Mouse (Mus musculus): ENCODE results near the gene Ldhc.
"Not testable (repeated sequence)": the region's sequence is repeated elsewhere in the genome, so short reads cannot be mapped to it uniquely, and the experiment has no call there.

The Ldhc gene

DNA sequence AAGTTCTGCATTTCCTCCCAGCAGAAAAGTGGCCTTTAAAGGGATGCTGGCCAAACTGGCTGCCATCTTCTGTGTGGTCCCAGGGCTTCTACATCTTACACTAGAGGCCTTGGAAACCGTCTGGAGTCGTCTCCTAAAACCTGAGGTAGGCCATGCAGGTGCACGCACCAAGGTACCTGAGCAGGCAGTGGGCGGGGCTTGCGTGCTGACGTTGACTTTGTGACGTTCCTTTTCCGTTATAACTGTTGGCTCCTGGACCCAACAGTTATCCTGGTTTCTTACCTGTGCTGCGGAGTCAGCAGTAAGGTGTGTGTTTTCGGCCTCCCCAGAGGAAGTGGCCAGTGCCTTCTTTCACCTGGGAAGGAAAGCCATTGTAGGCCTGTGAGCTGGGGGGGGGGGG, at the start of gene Ldhc:
Ldhc (plus strand) TSS at position 208 of the 400 bp plus-strand sequence.
- DNase-seq (ENCODE audit: low spot score): no peak

DNA sequence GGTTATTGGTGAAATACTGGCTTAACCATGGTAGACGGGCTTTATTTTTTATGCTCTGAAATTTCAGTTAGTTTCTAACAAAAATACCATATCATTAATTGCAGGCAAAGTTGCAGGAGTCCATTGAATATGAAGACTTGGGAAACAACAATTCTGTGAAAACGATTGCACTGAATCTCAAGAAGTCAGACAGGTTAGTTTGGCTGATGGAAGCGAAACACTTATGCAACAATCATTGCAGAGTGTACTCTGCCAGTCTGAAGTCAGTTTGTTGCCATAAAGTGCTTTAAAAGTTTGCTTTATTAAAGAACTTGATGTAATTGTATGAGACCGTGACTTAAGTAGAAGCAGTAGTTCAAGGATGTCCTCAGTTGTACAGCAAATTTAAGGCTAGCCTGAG, 47.0 kb upstream of the Ldhc start:
- DNase-seq (ENCODE audit: low spot score): no peak

- DNase-seq (ENCODE audit: low spot score): not testable (repeated sequence)
These were observed 39.9 kb upstream of the Ldhc start for GRCm38 (mm10) chr7:46820876-46821632.

GRCm38 (mm10) chr7:46827046-46827802, 33.8 kb upstream of the Ldhc start:
- DNase-seq (ENCODE audit: low spot score): no peak

GRCm38 (mm10) chr7:46827803-46828184, 33.2 kb upstream of the Ldhc start:
- DNase-seq (ENCODE audit: low spot score): no peak

DNA sequence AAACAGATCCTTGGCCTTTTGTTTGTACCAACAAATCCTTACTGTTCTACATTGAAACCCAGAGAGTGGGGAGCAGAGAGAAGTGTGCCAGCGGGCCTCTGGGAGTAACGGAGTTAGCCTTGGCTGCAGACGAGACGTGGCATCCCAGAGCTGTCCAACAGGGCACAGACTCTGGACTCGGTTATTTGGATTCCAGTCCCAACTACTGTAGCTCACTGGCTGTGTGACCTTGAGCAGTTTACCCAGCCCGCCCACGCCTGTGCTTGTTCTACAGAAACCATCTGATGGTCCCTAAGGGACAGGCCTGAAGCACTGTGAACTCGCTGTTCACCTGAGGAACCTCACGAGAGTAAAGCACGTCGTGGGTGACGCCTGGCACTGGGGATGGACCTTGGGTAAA, 31.1 kb upstream of the Ldhc start:
- DNase-seq (ENCODE audit: low spot score): no peak

DNA sequence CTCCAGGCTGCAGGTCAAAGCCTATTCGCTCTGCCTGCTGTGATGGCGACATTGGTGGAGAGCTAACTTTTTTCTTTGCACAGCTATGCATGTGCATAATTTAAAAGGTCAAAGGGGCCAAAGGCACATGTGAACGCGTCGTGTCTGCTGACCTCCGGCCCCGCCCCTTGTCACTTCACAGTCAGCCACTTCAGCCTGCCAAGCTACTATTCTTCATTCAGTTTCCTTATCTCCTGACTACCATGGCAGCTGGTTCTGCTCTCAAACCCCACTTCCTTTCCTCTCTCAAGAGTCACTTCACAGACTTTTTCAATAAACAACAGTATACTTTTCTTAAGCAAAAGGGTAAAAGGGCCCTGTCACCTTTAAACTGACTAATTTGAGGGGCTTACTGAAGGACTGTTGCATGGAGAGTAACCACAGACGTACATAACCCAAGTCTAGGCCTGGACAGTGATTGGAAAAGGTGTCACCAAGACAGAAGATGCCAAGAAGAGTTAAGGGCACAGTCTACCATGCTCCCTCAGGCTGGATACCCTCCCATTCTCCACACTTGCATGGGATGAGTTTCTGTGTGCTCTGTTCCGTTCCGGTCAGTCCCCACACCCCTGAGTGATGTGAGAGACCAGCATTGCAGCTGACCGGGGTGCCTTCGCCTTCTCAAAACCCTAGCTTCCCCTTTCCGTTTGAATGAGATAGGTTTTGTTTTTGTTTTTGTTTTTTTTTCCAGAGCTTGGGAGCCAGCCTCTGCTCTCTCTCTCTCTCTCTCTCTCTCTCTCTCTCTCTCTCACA, 30.0 kb upstream of the Ldhc start:
- no peak for DNase-seq (ENCODE audit: low spot score)

DNA sequence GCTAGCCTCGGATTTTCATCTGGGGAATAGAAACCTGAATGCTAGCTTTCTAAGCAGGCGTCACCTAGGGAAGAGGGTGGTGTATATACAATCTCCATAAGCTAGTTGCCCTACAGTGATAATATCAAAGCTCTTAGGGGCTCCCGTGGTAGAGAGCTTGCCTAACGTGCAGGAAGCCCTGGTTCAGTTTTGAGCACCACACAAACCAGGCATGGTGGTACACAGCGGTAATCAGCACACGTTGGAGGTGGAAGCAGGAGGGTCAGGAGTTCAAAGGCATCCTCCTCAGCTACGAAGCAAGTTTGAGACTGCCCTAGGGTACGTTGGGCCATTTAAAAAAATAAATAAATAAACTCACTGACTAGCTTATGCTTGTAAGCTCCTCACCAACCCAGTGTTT, 29.3 kb upstream of the Ldhc start:
- no peak for DNase-seq (ENCODE audit: low spot score)

DNA sequence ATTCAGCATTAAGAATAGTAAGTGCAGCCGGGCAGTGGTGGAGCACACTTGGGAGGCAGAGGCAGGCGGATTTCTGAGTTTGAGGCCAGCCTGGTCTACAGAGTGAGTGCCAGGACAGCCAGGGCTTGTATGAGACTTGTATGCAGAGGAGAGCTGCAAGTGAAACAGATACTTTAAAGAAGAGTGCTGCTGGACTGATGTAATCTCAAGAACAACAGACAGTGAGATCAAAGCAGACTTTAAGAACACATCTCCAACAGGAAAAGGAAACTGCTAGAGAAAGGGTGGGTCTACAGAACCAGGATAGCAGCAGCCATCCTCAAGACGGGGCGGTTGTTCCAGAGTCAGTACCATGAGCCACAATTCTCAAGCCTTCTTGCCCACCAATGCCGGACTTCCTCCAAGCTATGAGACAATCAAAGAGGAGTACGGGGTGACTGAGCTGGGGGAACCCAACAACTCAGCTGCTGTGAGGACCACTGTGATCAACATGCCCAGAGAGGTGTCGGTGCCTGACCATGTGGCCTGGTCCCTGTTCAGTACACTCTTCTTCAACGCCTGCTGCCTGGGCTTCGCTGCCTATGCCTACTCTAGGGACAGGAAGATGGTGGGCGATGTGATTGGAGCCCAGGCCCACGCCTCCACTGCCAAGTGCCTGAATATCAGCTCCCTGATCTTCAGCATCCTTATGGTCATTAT, 28.7 kb upstream of the Ldhc start:
- not testable (repeated sequence) for DNase-seq (ENCODE audit: low spot score)

- no peak for DNase-seq (ENCODE audit: low spot score)
These were observed 27.7 kb upstream of the Ldhc start for GRCm38 (mm10) chr7:46833266-46833665.

DNA sequence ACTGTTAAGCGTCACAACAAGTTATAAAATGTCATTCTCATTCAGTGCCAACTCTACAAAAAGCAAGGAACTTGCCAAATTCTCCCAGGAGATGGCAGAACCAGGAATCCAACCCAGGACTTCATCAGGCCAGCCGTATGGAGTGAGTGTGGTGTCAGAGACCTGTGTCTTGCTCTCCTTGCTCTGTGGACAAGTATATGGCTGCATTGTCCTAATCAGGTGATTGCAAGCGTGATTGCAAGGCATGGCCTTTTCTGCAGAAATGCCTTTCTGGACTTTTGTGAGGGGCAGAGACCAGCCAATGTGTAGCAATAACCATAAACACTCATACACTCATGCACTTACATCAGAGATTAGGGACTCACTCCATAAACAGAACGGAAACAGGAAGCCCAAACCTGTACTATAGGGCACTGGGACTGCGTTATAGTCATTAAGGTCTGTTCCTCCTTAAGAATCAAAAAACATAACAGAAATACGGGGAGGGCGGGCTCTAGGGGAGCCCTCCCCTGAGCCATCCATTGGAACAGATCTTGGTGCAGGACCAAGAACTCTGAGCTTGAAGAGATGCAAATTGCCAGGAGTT, 27.2 kb upstream of the Ldhc start:
- DNase-seq (ENCODE audit: low spot score): no peak

DNA sequence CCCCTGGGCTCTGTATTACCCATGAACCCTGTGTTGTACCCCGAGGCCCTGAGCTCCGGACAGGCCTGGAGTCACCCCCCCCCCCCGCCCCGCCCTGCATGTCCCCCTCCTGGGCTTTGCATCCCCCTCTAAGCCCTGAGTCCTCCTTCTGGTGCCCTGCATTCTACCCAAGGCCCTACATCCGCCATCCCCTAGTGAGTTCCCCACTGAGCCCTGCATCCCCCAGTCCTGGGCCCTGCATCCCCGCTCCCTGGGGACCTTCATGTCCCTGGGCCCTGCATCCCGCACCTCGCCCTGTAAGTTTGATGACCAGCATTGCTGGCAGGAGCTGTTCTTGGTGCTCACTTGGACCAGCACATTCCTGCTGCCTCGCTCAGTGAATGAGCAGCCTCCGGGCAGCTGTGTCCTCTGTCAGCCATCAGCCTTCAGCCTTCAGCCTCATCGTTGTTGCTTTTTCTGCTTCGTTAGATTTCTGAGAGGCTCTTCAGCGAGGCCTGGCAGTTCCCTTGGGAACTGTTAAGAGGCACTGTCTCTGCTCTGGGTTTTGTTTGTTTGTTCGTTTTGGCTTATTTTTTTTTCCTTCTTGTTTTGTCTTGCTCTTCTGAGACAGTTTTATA, 25.9 kb upstream of the Ldhc start:
- DNase-seq (ENCODE audit: low spot score): no peak

DNA sequence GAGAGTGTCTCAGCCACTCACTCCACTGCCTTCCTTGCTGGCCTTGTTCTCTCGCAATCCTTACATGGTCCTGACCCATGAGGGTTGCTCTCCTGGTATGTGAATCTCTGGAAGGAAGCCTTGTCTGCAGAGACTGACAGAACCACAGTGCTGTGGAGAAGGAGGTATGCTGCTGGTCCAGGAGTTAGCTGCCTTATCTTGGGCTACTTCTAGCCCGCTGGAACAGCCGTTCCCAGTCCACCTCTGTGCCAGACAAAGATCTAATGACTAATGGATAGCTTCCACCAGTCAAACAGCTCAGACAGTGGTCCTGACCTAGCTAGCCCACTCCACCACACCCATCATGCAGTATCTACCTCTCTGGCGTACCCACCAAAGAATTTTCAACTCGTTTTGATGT, 24.6 kb upstream of the Ldhc start:
- no peak for DNase-seq (ENCODE audit: low spot score)

GRCm38 (mm10) chr7:46837073-46837472, 23.9 kb upstream of the Ldhc start:
- no peak for DNase-seq (ENCODE audit: low spot score)

DNA sequence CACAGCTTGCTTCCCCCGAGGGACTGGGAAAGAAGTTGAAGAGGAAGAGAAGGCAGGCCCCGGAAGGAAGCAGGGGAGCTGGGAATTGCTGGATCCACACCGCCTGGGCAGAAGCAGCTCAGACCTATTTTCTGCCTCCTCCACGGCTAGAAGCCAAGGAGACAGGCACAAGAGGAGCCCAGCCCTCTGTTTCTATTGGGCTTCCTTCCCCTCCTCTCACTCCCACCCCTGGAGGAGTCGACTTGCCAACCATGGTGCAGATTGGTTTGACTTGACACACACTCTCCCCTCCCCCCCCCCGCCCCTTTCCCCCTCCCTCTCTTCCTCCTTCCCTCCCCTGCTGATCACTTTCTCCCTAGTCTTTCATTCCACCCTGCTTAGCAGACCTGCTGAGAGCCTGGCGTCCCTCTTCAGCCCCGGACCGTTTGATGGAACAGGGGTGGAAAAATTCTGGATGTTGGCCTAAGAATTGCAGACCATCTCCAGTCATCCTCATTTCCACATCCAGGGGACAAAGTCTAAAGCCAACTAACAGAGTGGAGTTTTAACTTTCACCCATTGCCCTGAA, 22.8 kb upstream of the Ldhc start:
- DNase-seq (ENCODE audit: low spot score): no peak

GRCm38 (mm10) chr7:46838891-46839302, 22.1 kb upstream of the Ldhc start:
- peak; percentile 50 for DNase-seq (ENCODE audit: low spot score)

DNA sequence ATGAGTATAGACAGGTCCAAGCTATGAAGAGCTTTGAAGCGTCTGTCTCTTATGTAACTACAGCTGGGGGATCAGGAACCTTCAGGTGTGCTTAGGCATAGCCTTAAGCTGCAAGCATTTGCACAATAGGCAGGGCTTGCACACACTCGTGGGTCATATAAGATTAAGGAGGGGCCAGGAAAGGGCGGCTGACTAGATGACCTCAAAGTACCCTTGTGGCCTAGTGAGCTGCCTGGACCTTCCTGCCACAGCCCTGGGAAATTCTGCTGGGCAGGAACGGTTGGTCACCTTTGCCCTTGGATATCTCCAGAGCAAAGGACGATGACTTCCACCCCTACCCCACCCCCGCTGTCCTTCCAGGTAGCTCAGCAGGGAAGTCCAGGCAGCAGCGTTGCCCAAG, 21.6 kb upstream of the Ldhc start:
- DNase-seq (ENCODE audit: low spot score): no peak

- no peak for DNase-seq (ENCODE audit: low spot score)
These were observed 21.1 kb upstream of the Ldhc start for GRCm38 (mm10) chr7:46839861-46840260.

DNA sequence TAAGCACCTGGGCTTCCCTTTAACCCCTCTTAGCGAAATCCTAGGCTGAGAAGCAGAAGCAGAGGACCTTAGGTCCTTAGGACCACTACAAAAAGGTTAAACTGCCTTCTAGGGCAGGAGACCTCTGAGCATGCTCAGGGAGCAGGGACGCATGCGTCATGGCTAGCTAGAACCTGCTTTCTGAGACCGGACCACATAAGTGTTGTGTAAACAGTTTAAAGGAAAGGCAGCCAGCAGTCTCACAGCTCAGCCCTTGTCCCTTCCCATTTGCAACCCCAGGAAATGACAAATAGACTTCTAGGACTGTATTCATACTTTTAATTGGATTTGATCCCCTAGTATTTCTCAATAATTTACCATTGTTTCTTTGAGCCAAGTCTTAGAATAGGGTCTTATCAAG, 20.7 kb upstream of the Ldhc start:
- DNase-seq (ENCODE audit: low spot score): no peak

- no peak for DNase-seq (ENCODE audit: low spot score)
These were observed 20.0 kb upstream of the Ldhc start, which contains the start of gene Ldha for GRCm38 (mm10) chr7:46840787-46841525. Gene Ldha (plus strand): TSS chr7:46841475.

All from ovary, postnatal 10 days (tissue).